ENCODE assay signal across 8 mouse cellular contexts in genomic region chr11:103141101-103141943, GRCm38 (mm10). TPM values are rescaled to one million over a fixed set of nuclear protein-coding genes. Genes with fewer than 3 reads are reported as not detected.
DNase-seq lines count a peak whose midpoint lies in the region; ATAC-seq lines count a peak whose summit lies in the region.

No protein-coding gene starts in this region.

- H3K9ac ChIP-seq in intestine, embryonic 14.5 days (ENCODE audit: low read length) = 0 out of 2 replicates have a peak overlapping the region, but pooled peaks have one; percentile 10
- peak overlapping the region; percentile 6; the same call in 1 of the 2 replicates for H3K9ac ChIP-seq in liver, embryonic 13.5 days

- H3K27me3 ChIP-seq in intestine, embryonic 14.5 days (replicated peaks; ENCODE audit: control insufficient read depth, insufficient read depth, low read length) = no peaks in the 10 kb centered on the region
- no peaks in the 10 kb centered on the region for H3K27me3 ChIP-seq in liver, embryonic 13.5 days

- peaks cover 9% of the 10 kb centered on the region for H3K36me3 ChIP-seq in intestine, embryonic 14.5 days (ENCODE audit: control insufficient read depth, insufficient read depth, low read length)
- H3K36me3 ChIP-seq in liver, embryonic 13.5 days = peaks cover 20% of the 10 kb centered on the region

- peak; percentile 74 for ATAC-seq in intestine, embryonic 14.5 days (replicated peaks; ENCODE audit: low FRiP score, low TSS enrichment, low read depth)
- no peak for ATAC-seq in liver, embryonic 13.5 days (ENCODE audit: low read depth)

- H3K4me3 ChIP-seq in intestine, embryonic 14.5 days (ENCODE audit: low read depth, low read length) = no peak overlapping the region
- no peak overlapping the region for H3K4me3 ChIP-seq in liver, embryonic 13.5 days (replicated peaks)

- 16% methylated on average over 11 of the region's 11 CpGs for WGBS in intestine, embryonic 14.5 days
- 47% methylated on average over 11 of the region's 11 CpGs for WGBS in liver, embryonic 13.5 days (ENCODE audit: insufficient replicate concordance)

- H3K4me1 ChIP-seq in intestine, embryonic 14.5 days (replicated peaks; ENCODE audit: control insufficient read depth, insufficient read depth, low read length) = peaks cover 31% of the 10 kb centered on the region
- peaks cover 57% of the 10 kb centered on the region for H3K4me1 ChIP-seq in liver, embryonic 13.5 days (replicated peaks)

- H3K4me2 ChIP-seq in intestine, embryonic 14.5 days (ENCODE audit: low read length) = peak overlapping the region; percentile 25
- H3K4me2 ChIP-seq in liver, embryonic 13.5 days = no peak overlapping the region

- H3K27ac ChIP-seq in intestine, embryonic 14.5 days (ENCODE audit: low read depth) = peak overlapping the region; percentile 89
- peak overlapping the region; percentile 67 for H3K27ac ChIP-seq in liver, embryonic 13.5 days

- DNase-seq in urinary bladder, adult 18-20 months (ENCODE audit: low spot score in 2 of 2) = peak; percentile 49 to 66
- no peak for DNase-seq in urinary bladder, postnatal 10 days (ENCODE audit: low spot score)
- DNase-seq in gastrocnemius, postnatal 10 days = peak; percentile 71
- peak; percentile 81 for DNase-seq in intestine, embryonic 14.5 days (ENCODE audit: low spot score)
- DNase-seq in liver, embryonic 13.5 days = no peak
- peak; percentile 74 for DNase-seq in ovary, adult 18-20 months (ENCODE audit: low spot score)
- no peak for DNase-seq in thymus, postnatal 14 days
- DNase-seq in natural killer cell, adult 2 months (ENCODE audit: low spot score in 2 of 2) = no peak

- no peaks in the 10 kb centered on the region for H3K9me3 ChIP-seq in intestine, embryonic 14.5 days (ENCODE audit: control insufficient read depth, low read length)
- H3K9me3 ChIP-seq in liver, embryonic 13.5 days (replicated peaks) = no peaks in the 10 kb centered on the region

RNA-seq across cellular contexts. Expression of gene Hexim2, which starts 9.1 kb away (rescaled TPM):
- total RNA-seq in gastrocnemius, postnatal 10 days (2021) = 1 to 10 TPM; 5.8 to 6.7 TPM
- polyA plus RNA-seq in intestine, embryonic 14.5 days (2014; fragmentation: Nextera tagmentation; extraction: Ambion mirVana) = 6.9 and 9.7 TPM in 2 replicates
- 6.3 and 7.7 TPM in 2 replicates for polyA plus RNA-seq in liver, embryonic 13.5 days (2015; fragmentation: Nextera tagmentation; extraction: Ambion mirVana)

RNA-seq across cellular contexts. Expression of gene Hexim1, which starts 25.3 kb away (rescaled TPM):
- total RNA-seq in gastrocnemius, postnatal 10 days (2021) = 10 to 100 TPM; 24.0 to 26.7 TPM
- polyA plus RNA-seq in intestine, embryonic 14.5 days (2014; fragmentation: Nextera tagmentation; extraction: Ambion mirVana) = 6.8 and 6.9 TPM in 2 replicates
- polyA plus RNA-seq in liver, embryonic 13.5 days (2015; fragmentation: Nextera tagmentation; extraction: Ambion mirVana) = 2.6 and 3.0 TPM in 2 replicates

RNA-seq across cellular contexts. Expression of gene Fmnl1, which starts 29.6 kb away (rescaled TPM):
- total RNA-seq in gastrocnemius, postnatal 10 days (2021) = 1 to 10 TPM; 6.3 to 8.9 TPM
- 3.1 and 3.6 TPM in 2 replicates for polyA plus RNA-seq in intestine, embryonic 14.5 days (2014; fragmentation: Nextera tagmentation; extraction: Ambion mirVana)
- polyA plus RNA-seq in liver, embryonic 13.5 days (2015; fragmentation: Nextera tagmentation; extraction: Ambion mirVana) = 3.0 TPM in 2 replicates

RNA-seq across cellular contexts. Expression of gene Acbd4, which starts 39.8 kb away (rescaled TPM):
- 10 to 100 TPM; 34.9 to 50.5 TPM for total RNA-seq in gastrocnemius, postnatal 10 days (2021)
- polyA plus RNA-seq in intestine, embryonic 14.5 days (2014; fragmentation: Nextera tagmentation; extraction: Ambion mirVana) = 13.0 and 14.5 TPM in 2 replicates
- 60.4 and 62.2 TPM in 2 replicates for polyA plus RNA-seq in liver, embryonic 13.5 days (2015; fragmentation: Nextera tagmentation; extraction: Ambion mirVana)

RNA-seq across cellular contexts. Expression of gene Plcd3, which starts 39.9 kb away (rescaled TPM):
- total RNA-seq in gastrocnemius, postnatal 10 days (2021) = 1 to 10 TPM; 5.8 to 8.6 TPM
- polyA plus RNA-seq in intestine, embryonic 14.5 days (2014; fragmentation: Nextera tagmentation; extraction: Ambion mirVana) = 1.9 and 2.1 TPM in 2 replicates
- 0.28 and 0.50 TPM in 2 replicates for polyA plus RNA-seq in liver, embryonic 13.5 days (2015; fragmentation: Nextera tagmentation; extraction: Ambion mirVana)

Comparison
In these comparisons a context has a peak if more than half of its experiments do, and no peak if none do; other contexts are left out.
1. DNase-seq: peak in urinary bladder, adult 18-20 months (2 of 2), gastrocnemius, postnatal 10 days (single experiment), intestine, embryonic 14.5 days (single experiment) and ovary, adult 18-20 months (single experiment); none in urinary bladder, postnatal 10 days (single experiment), liver, embryonic 13.5 days (single experiment), thymus, postnatal 14 days (single experiment) and natural killer cell, adult 2 months (0 of 2).